Mouse (Mus musculus): ENCODE measurements around the gene Dyrk1b.
"Not testable (repeated sequence)": the region's sequence is repeated elsewhere in the genome, so short reads cannot be mapped to it uniquely, and the experiment has no call there.

The Dyrk1b gene

GRCm38 (mm10) chr7:28195414-28196098 is 16.3 kb downstream of the Dyrk1b start:
- no peak for DNase-seq

GRCm38 (mm10) chr7:28196528-28196927 is 17.3 kb downstream of the Dyrk1b start:
- DNase-seq = no peak

GRCm38 (mm10) chr7:28199054-28199453 is 19.8 kb downstream of the Dyrk1b start:
- no peak for DNase-seq

GRCm38 (mm10) chr7:28203207-28204108 is 24.2 kb downstream of the Dyrk1b start:
- no peak for DNase-seq

- no peak for DNase-seq
These were observed 26.9 kb downstream of the Dyrk1b start for GRCm38 (mm10) chr7:28206044-28206600.

- no peak for DNase-seq
These were observed 29.2 kb downstream of the Dyrk1b start for GRCm38 (mm10) chr7:28208396-28208987.

- peak; percentile 53 for DNase-seq
These were observed 29.8 kb downstream of the Dyrk1b start for GRCm38 (mm10) chr7:28208988-28209508.

GRCm38 (mm10) chr7:28210731-28211130 is 31.5 kb downstream of the Dyrk1b start:
- DNase-seq = no peak

GRCm38 (mm10) chr7:28214142-28214541 is 34.9 kb downstream of the Dyrk1b start:
- DNase-seq = peak; percentile 41

- not testable (repeated sequence) for DNase-seq
These were observed 36.7 kb downstream of the Dyrk1b start for GRCm38 (mm10) chr7:28215950-28216349.

- DNase-seq = not testable (repeated sequence)
These were observed 38.5 kb downstream of the Dyrk1b start for GRCm38 (mm10) chr7:28217811-28218210.

- DNase-seq = peak; percentile 34
These were observed 39.9 kb downstream of the Dyrk1b start for GRCm38 (mm10) chr7:28218951-28219740.

GRCm38 (mm10) chr7:28226836-28227235 is 47.6 kb downstream of the Dyrk1b start:
- not testable (repeated sequence) for DNase-seq

GRCm38 (mm10) chr7:28227421-28227820 is 48.2 kb downstream of the Dyrk1b start:
- not testable (repeated sequence) for DNase-seq

All from cerebellum, adult 9-11 months (tissue).